Mouse (Mus musculus): ENCODE data around the gene Nek11.
"Not testable (repeated sequence)": the region's sequence is repeated elsewhere in the genome, so short reads cannot be mapped to it uniquely, and the experiment has no call there.

The Nek11 gene

DNA sequence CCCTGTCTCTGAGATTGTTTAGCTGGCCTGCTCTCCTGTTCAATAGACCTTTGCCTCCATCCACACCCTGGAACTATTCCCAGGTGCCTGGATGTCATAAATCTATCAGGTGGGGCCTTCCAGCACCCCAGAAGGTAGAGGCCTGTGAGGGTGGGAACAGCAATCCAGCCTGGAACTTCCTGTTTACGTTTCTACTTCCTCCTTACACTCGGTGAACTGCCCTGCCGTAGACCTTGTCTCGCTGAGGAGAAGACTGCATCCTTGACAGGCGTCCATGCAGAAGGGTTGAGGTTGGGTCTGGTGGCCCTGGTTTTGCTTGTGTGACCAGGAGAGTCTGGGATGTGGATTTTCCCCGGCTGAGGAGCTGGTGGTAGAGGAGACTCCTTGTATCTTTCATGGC lies 256.1 kb downstream of the Nek11 start:
- DNase-seq (ENCODE audit: low read depth, low spot score): no peak

DNA sequence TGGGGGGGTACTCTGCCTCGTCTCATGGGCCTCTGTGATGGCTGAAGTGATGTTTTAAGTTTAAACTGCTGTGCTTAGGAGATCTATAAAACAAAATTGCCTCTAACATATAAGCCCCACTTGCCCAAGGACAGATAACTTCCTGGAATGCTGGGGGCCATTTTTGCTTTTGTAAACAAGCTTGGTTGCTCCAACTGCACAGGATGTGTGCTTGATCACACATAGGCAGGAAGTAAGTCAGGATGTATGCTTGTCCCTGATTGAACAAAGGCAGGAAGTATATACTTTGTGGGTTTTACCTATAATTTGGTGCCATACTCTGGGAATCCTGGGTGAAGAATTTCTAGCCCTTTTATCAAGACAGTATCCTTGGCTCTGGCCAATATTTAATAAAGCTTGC lies 258.9 kb downstream of the Nek11 start:
- DNase-seq (ENCODE audit: low read depth, low spot score): no peak

DNA sequence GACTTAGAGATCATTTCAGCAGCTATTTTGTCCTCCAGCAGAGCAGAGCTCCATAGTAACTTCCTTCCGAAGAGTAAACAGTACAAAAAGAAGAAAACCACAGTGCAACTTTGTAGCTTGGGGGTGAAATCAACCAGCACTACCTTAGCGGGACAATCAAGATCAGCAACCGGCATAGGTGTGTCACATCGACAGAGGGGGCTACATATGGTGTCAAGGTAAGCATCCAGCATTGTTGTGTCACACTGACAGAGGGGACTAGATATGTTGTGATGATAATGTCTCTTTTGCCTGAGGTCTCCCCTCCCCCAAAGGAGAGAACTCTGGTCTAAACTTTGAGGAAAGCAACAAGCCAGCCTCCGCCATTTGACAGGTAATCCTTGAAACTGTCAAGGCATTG lies 260.8 kb downstream of the Nek11 start:
- no peak for DNase-seq (ENCODE audit: low read depth, low spot score)

DNA sequence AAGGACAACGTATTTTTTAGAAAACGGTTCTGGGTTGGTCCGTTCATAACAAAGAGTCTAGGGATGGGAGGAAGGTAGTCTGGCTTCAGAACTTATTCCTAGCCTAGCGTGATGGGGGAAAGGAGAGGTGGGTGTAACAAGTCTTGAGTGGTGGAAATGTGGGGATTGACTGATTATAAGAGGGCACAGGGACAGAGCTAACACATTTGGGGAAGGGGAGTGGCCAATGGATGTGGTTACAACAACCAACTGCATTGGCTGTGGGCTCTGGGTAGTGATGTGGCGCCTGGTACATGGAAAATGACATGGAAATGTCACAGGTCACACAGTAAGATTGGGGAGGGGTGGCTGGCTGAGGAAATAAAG lies 263.3 kb downstream of the Nek11 start:
- no peak for DNase-seq (ENCODE audit: low read depth, low spot score)

DNA sequence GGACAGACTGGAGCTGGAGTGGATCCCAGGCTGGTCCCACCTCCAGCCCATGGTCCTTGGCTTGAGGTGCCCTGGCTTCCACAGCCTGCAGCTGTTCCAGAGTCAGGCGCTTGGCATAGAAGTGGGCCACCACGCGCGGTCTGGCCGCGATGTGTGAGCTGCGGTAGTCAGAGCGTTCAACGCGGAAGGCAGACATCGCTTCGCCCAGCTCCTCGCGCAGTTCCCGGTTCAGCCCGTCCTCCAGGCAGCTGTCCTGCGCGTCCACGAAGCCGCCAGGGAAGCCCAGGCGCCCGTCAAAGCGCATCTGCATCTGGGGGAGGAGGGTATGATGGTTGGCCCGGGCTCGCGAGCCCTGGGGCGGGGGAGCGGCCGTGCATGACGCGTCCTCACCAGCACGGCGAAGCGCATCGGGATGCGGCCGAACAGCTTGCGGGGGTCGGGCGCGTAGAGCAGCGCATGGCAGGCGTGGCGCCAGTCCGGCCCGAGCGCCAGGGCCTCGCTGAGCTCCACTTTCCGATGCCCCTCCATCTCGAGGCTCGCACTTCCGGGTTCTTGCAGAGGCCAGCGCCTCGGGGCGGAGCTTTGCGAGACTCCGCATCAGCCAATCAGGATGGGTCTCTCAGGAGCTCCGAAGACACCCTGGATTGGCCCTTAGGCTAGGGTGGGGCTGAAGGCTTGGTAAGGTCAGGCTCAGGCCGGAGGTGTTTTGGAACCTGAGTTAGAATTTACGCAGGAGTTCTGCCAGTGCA lies 263.9 kb downstream of the Nek11 start, which contains the start of gene Nudt16:
Gene Nudt16, minus strand, starts transcription at position 572 of the 749 bp plus-strand sequence.
- DNase-seq (ENCODE audit: low read depth, low spot score): peak; percentile 94

DNA sequence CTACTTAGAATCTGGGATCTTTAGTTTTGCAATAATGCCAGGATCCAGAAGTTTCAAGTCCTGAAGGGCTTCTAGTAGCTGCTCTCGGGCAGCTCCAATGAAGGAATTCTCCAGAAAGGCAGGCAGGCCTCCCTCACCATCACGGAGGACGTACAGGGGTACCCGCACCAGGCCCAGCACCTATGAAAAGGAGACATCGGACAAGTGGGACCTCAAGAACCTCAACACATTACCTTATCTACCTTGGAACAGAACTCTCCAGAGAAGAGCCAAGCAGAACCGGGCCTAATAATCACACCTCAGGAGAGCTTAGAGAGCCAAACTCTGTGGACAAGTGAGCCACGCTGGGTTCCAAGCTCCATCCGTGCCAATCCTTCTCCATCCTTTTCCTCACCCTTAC lies 265.0 kb downstream of the Nek11 start:
- no peak for DNase-seq (ENCODE audit: low read depth, low spot score)

DNA sequence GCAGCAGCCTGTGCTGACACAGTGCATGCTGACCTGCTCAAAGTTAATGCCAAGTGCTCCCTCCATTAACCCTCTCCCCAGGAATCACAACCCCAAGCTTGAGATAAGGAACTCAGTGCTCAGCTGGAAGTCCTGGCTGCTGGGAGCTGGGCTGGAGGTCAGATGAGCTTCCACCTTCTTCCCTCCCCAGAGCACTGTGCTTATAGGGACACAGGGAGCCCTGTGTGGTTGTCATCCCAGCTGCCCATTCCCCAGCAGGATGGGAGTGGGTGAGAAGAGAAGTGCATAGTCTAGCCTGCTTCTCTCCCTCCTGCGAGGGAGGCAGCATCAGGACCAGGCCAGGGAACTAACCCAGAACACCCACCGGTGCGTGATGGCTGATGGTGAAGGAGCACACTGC lies 270.1 kb downstream of the Nek11 start:
- DNase-seq (ENCODE audit: low read depth, low spot score): not testable (repeated sequence)
